Mouse (Mus musculus) brain, embryonic 14.5 days (tissue): ENCODE results near the gene Tdrd7.

ENCODE experiments used
- CTCF ChIP-seq: fragments of 200-500 bp; IDR thresholded peaks from 2 replicates; pipeline ENCODE4 v1.5.1; 2012; ENCODE audit warnings: inconsistent platforms, mild to moderate bottlenecking, moderate library complexity, borderline replicate concordance; ENCODE audit not compliant: insufficient read depth, insufficient read length; ENCODE audit errors: extremely low read depth
- POLR2A ChIP-seq: fragments of 200-500 bp; IDR thresholded peaks from 2 replicates; pipeline ENCODE4 v1.6.1; 2012; ENCODE audit warnings: mild to moderate bottlenecking, inconsistent platforms, borderline replicate concordance; ENCODE audit not compliant: poor library complexity, insufficient read depth, insufficient read length, severe bottlenecking; ENCODE audit errors: extremely low read depth

GRCm38 (mm10) chr4:45990427-45991135 lies 25.4 kb downstream of the Tdrd7 start:
- TF ChIP-seq POLR2A, result no peak
- TF ChIP-seq CTCF, result no peak
